Mouse (Mus musculus): ENCODE data around the gene H2-M10.1.

GRCm38 (mm10) chr17:36286390-36286789, 39.6 kb downstream of the H2-M10.1 start, which contains the start of gene H2-M10.2:
- TF ChIP-seq CTCF (IDR thresholded peaks at IDR 0.05; ENCODE audit: extremely low read depth, insufficient read depth, insufficient read length, insufficient replicate concordance) (no peak), POLR2A (IDR thresholded peaks at IDR 0.05; ENCODE audit: low read depth, low read length) (no peak)
